Mouse (Mus musculus): Measurements from ENCODE around the gene Il17re. TPM values are rescaled to one million over a fixed set of nuclear protein-coding genes. Genes with fewer than 3 reads are reported as not detected.

Gene Il17re
- polyA plus RNA-seq (2015; fragmentation: Nextera tagmentation; extraction: Ambion mirVana), result 8.9 and 9.7 TPM in 2 replicates

DNA sequence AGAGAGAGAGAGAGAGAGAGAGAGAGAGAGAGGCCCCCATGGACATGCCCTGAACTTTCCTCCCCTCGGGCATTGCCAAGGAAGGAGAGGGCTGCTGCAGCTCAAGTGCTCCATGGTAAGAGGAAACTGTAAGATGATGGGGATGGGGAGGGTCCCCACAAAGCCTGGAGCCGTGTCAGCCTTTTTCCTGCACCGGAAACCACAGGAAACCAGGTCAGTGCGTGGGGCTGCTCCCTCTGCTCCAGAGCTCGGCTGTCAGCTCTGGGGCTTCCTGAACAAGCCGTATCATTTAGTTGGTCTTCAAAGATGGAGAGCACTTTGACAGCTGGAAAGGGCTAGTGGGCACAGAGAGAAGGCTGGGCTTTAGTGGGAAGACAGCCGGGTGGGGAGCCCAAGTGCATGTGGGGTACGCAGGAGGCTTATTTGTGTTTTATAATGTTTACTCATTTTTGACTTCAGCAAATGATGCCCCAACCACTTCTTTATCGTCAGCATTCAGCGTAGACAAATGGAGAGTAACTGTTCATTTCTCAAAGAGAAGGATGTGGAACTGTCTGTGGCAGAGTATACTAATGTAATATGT lies at the start of gene Il17re:
TSS of gene Il17re (plus strand) at position 533 of the 583 bp plus-strand sequence.
- 57% methylated on average over 10 of the region's 10 CpGs for WGBS
- Histone ChIP-seq H3K4me2 (no peak within 1 kb of the TSS), H3K4me1 (0 out of 2 replicates have a peak, but pooled peaks cover 2% of the 10 kb centered on the region), H3K27ac (no peak within 1 kb of the TSS), H3K36me3 (no peaks in the 10 kb centered on the region), H3K27me3 (0 out of 2 replicates have a peak, but pooled peaks cover 4% of the 10 kb centered on the region), H3K4me3 (no peak within 1 kb of the TSS), H3K9me3 (no peaks in the 10 kb centered on the region), H3K9ac (no peak within 1 kb of the TSS)
- ATAC-seq (ENCODE audit: insufficient number of reproducible peaks, low FRiP score, low TSS enrichment, low read depth), result no peak

DNA sequence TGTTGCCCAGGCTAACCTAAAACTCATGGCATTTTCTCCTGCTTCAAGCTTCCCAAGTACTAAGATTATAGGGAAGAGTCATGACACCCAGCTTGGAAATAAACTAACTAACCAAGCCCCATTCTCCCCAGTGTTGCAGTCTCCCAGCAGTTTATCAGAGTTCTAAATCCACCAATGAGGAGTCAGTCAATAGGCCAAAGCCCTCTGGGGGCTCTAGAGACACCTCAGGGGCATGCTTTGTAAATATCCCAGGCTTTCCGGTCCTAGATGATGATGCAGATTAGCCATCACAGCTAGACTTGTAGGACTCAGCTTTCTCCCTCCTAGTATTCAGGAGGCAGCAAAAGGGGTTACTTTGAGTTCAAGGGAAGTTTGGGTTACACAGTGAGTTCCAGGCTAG lies 48.3 kb upstream of the Il17re start:
- no peak for ATAC-seq (ENCODE audit: insufficient number of reproducible peaks, low FRiP score, low TSS enrichment, low read depth)

DNA sequence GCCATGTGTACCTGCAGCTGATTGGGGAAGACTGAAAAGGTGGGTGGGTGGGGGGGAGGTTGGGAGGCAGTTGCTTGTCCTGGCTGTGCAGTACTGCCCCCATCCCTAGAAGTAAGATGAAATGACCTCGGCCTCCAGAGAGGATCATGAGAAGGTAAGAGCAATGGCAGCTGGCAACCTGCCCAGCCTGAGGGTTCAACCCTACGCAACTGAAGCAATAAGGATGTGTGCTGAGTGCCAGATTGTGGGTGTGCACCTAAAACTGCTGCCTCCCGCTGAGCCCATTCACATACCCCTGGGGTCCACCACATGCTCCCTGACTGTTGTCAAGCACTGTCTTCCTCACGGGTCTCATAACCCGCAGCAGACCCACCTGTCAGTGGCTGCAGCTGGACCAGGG lies 41.9 kb upstream of the Il17re start:
- WGBS, result 73% methylated on average over 5 of the region's 5 CpGs
- no peak overlapping the region for H3K9ac ChIP-seq

More for the DNA sequence above, 48.3 kb upstream of the Il17re start:
- Histone ChIP-seq H3K9me3 (no peaks in the 10 kb centered on the region), H3K27ac (no peak overlapping the region), H3K36me3 (peaks cover 25% of the 10 kb centered on the region), H3K4me2 (no peak overlapping the region), H3K27me3 (no peaks in the 10 kb centered on the region), H3K4me1 (no peaks in the 10 kb centered on the region), H3K9ac (no peak overlapping the region), H3K4me3 (no peak overlapping the region)
- WGBS, result 71% methylated on average over 1 of the region's 1 CpGs

DNA sequence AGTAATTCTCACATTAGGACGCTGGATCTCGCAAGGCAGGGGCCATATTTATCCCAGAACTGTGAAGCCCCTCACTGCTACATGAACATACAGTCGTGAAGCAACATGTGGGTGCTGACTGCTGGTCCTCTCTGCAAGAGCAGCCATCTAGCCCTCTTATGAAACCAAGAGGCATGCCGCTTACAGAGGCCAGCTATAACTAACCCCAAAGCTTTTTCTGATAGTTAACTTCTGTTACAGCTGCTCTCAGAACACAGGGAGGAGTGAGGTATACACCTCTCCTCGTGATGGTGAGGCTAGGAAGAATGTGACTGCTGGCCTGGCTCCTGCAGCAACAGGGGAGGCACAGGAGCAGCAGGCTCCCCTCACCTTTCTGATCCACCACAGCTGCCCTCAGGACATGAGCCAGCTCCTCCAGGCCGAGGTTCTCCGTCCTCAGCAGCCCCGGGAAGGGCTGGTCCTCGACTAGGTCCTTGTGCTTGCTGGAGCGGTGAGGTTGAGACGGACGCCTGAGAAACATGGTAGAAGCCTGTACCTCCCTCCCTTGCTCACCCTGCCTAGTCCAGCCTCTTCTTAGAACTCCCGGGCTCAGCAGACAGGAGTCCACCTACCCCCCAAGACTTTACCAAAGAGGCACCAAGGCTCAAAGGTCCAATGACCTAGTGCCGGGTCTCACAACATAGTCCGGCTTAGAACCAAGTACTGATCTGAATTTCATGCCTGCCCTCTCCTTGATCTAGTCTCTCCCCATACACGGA lies 39.7 kb upstream of the Il17re start:
- Histone ChIP-seq H3K27ac (peak overlapping the region; percentile 64; the same call in 1 of the 2 replicates), H3K9ac (peak overlapping the region; percentile 24)

More for the DNA sequence above, 41.9 kb upstream of the Il17re start:
- peaks cover 17% of the 10 kb centered on the region for H3K4me1 ChIP-seq
- no peaks in the 10 kb centered on the region for H3K27me3 ChIP-seq
- peaks cover 19% of the 10 kb centered on the region for H3K36me3 ChIP-seq
- ATAC-seq (ENCODE audit: insufficient number of reproducible peaks, low FRiP score, low TSS enrichment, low read depth), result no peak
- no peak overlapping the region for H3K4me2 ChIP-seq
- H3K27ac ChIP-seq, result no peak overlapping the region
- no peaks in the 10 kb centered on the region for H3K9me3 ChIP-seq
- no peak overlapping the region for H3K4me3 ChIP-seq

DNA sequence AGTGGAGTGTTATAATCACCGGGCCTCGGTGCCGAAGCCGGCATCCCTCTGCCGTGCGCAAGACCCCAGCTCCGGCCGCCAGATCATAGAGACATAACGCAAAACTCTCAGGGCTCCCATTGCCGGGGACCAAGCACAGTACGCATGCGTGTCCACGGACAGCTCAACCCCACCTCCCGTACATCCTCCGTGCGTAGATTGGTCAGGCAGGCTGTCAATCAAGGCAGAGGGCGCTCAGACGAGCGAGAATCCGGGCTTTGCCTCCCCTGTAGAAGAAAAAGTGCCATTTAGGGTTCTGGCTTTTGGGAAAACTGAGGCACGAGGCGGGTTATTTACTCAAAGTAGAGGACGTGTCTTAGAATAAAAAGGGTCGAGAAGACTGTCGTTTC lies 39.1 kb upstream of the Il17re start, which contains the start of gene Rpusd3:
TSS of gene Rpusd3 (minus strand) at position 142 of the 389 bp plus-strand sequence.
- no peaks in the 10 kb centered on the region for H3K9me3 ChIP-seq
- WGBS, result under 1% methylated on average over 25 of the region's 25 CpGs
- peak; percentile 89 for ATAC-seq (ENCODE audit: insufficient number of reproducible peaks, low FRiP score, low TSS enrichment, low read depth)
- H3K4me1 ChIP-seq, result peaks cover 17% of the 10 kb centered on the region
- H3K36me3 ChIP-seq, result peaks cover 16% of the 10 kb centered on the region
- H3K4me3 ChIP-seq, result peak within 1 kb of the TSS; percentile 62
- H3K27ac ChIP-seq, result peak within 1 kb of the TSS; percentile 64; the same call in 1 of the 2 replicates
- H3K9ac ChIP-seq, result peak within 1 kb of the TSS; percentile 24
- no peaks in the 10 kb centered on the region for H3K27me3 ChIP-seq
- peak within 1 kb of the TSS; percentile 60 for H3K4me2 ChIP-seq

More for the DNA sequence above, 39.7 kb upstream of the Il17re start:
- Histone ChIP-seq H3K4me1 (peaks cover 17% of the 10 kb centered on the region), H3K36me3 (peaks cover 19% of the 10 kb centered on the region), H3K4me3 (peak overlapping the region; percentile 62), H3K4me2 (peak overlapping the region; percentile 60), H3K9me3 (no peaks in the 10 kb centered on the region), H3K27me3 (no peaks in the 10 kb centered on the region)
- WGBS, result 8% methylated on average over 16 of the region's 16 CpGs
- peak; percentile 31 for ATAC-seq (ENCODE audit: insufficient number of reproducible peaks, low FRiP score, low TSS enrichment, low read depth)

DNA sequence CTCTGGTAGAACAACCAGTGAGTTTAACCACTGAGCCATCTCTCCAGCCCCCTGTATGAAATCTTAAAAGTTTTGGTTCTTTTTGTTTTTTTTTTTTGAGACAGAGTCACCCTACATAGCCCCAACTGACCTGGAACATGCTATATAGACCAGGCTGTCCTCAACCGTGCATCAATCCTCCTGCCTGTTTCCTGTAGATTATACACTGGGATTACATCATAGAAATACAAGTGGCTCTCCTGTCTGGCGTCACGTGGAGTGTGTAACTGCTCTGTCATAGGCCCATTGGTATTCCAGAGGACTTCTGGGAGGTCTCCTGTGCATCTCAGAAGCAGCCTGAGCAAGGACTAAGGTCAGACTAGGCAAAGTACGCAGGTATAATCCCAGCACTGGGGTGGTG lies 35.3 kb upstream of the Il17re start:
- 74% methylated on average over 4 of the region's 4 CpGs for WGBS
- H3K27me3 ChIP-seq, result no peaks in the 10 kb centered on the region
- H3K4me1 ChIP-seq, result peaks cover 12% of the 10 kb centered on the region
- H3K36me3 ChIP-seq, result no peaks in the 10 kb centered on the region
- no peaks in the 10 kb centered on the region for H3K9me3 ChIP-seq
- H3K27ac ChIP-seq, result no peak overlapping the region
- no peak overlapping the region for H3K9ac ChIP-seq
- ATAC-seq (ENCODE audit: insufficient number of reproducible peaks, low FRiP score, low TSS enrichment, low read depth), result no peak
- no peak overlapping the region for H3K4me2 ChIP-seq
- H3K4me3 ChIP-seq, result no peak overlapping the region

DNA sequence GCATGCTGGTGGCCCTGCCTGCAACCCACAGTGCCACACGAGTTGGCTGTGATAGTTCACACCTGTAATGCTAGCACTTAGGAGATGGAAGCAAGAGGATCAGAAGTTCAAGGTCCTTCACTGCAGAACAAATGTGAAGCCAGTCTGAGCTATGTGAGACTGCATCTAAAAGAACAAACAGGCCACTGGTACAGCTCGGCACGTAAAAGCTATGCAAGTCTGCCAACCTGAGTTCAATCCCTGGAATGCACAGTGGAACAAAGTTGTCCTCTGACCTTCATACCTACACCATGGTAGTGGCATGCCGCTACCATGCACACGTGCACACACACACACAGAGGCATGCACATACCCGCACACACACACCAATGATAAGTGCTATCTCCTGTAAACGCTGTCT lies 34.1 kb upstream of the Il17re start:
- Histone ChIP-seq H3K27me3 (no peaks in the 10 kb centered on the region), H3K36me3 (no peaks in the 10 kb centered on the region), H3K4me2 (no peak overlapping the region), H3K9me3 (no peaks in the 10 kb centered on the region), H3K27ac (no peak overlapping the region), H3K9ac (no peak overlapping the region), H3K4me3 (no peak overlapping the region), H3K4me1 (peaks cover 5% of the 10 kb centered on the region)
- WGBS, result 79% methylated on average over 7 of the region's 7 CpGs
- no peak for ATAC-seq (ENCODE audit: insufficient number of reproducible peaks, low FRiP score, low TSS enrichment, low read depth)

DNA sequence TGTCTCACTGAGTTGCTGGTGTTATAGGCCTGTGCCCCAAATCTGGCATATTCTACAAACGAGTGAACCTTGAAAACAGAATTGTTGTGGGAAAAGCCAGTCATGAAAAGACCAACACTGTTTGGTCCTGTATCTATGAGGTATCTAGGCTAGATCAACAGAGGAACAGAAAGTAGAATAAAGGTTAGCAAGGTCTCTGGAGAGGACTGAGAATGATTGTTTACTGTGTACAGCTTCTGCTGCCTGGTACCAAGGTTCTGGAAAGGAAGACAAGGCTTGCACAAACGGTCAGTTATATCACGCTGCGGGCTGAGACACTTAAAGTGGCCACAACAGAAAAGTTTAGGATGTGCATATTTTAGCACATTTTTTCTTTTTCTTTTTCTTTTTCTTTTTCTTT lies 31.6 kb upstream of the Il17re start:
- no peak for ATAC-seq (ENCODE audit: insufficient number of reproducible peaks, low FRiP score, low TSS enrichment, low read depth)
- Histone ChIP-seq H3K4me3 (no peak overlapping the region), H3K36me3 (no peaks in the 10 kb centered on the region), H3K27me3 (no peaks in the 10 kb centered on the region), H3K4me2 (no peak overlapping the region), H3K9ac (no peak overlapping the region), H3K9me3 (no peaks in the 10 kb centered on the region), H3K4me1 (no peaks in the 10 kb centered on the region), H3K27ac (no peak overlapping the region)
- WGBS, result 87% methylated on average over 4 of the region's 4 CpGs

DNA sequence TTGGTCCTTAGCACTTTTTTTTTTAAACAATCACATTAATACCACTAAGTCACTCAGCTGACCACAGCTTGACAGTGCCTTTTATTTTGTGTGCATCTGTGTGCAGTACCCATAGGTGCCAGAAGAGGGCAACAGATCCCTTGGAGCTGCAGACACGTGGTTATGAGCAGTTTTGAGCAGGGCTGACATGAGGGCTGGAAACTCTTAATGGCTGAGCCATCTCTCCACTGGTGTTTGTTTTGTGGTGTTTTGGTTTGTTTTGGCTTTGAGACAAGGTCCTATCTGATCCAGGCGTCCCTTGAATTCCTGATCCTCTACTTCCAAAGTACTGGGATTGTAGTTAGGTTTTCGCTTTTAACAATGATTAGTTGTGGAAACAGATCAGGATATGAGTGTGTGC lies 30.9 kb upstream of the Il17re start:
- H3K27me3 ChIP-seq, result no peaks in the 10 kb centered on the region
- no peak for ATAC-seq (ENCODE audit: insufficient number of reproducible peaks, low FRiP score, low TSS enrichment, low read depth)
- H3K4me1 ChIP-seq, result no peaks in the 10 kb centered on the region
- no peaks in the 10 kb centered on the region for H3K36me3 ChIP-seq
- no peak overlapping the region for H3K4me3 ChIP-seq
- WGBS, result 67% methylated on average over 3 of the region's 3 CpGs
- H3K27ac ChIP-seq, result no peak overlapping the region
- H3K9me3 ChIP-seq, result no peaks in the 10 kb centered on the region
- H3K4me2 ChIP-seq, result no peak overlapping the region
- no peak overlapping the region for H3K9ac ChIP-seq

DNA sequence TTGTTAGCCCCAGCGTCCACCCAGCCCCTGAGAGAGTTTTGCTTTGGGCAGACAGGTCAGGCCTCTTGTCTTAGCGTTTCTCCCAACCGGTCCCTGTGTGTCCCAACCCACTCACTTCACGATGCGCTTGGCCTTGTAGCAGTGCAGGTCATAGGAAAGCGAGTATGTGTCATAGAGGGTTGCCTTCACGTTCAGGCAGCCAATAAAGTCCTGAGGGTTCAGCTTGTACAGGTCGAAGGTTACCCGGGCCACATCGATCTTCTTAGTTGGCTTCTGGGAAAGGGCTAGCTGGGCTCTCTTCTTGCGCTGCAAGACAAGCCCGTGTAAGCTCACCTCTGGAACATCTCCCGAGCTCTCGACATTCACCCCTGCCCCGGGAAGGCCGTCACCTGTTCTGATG lies 30.3 kb upstream of the Il17re start:
- H3K27me3 ChIP-seq, result no peaks in the 10 kb centered on the region
- no peaks in the 10 kb centered on the region for H3K36me3 ChIP-seq
- no peak overlapping the region for H3K27ac ChIP-seq
- H3K4me2 ChIP-seq, result no peak overlapping the region
- H3K4me1 ChIP-seq, result no peaks in the 10 kb centered on the region
- H3K9ac ChIP-seq, result no peak overlapping the region
- no peak for ATAC-seq (ENCODE audit: insufficient number of reproducible peaks, low FRiP score, low TSS enrichment, low read depth)
- WGBS, result 90% methylated on average over 16 of the region's 16 CpGs
- no peak overlapping the region for H3K4me3 ChIP-seq
- H3K9me3 ChIP-seq, result no peaks in the 10 kb centered on the region

DNA sequence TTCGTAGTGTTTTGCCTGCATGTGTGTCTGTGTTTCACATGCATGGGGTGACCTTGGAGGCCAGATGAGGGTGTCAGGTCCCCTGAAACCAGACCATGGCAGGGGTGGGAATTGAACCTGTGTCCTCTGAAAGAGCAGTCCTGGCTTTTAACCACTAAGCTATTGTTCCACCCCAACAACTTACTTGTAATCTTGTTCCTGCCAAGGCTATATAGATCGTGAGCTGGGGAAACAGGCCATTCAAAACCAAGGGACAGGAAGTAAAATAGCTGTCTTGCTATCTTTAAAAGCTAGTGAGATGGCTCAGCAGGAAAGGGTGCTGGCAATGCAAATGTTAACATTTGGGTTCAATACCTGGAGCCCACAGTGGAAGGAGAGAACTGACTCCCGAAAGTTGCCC lies 28.3 kb upstream of the Il17re start:
- no peak overlapping the region for H3K9ac ChIP-seq
- H3K36me3 ChIP-seq, result no peaks in the 10 kb centered on the region
- WGBS, result 72% methylated on average over 3 of the region's 3 CpGs
- H3K27ac ChIP-seq, result no peak overlapping the region
- no peak for ATAC-seq (ENCODE audit: insufficient number of reproducible peaks, low FRiP score, low TSS enrichment, low read depth)
- H3K4me2 ChIP-seq, result no peak overlapping the region
- H3K27me3 ChIP-seq, result no peaks in the 10 kb centered on the region
- H3K4me3 ChIP-seq, result no peak overlapping the region
- no peaks in the 10 kb centered on the region for H3K9me3 ChIP-seq
- no peaks in the 10 kb centered on the region for H3K4me1 ChIP-seq

DNA sequence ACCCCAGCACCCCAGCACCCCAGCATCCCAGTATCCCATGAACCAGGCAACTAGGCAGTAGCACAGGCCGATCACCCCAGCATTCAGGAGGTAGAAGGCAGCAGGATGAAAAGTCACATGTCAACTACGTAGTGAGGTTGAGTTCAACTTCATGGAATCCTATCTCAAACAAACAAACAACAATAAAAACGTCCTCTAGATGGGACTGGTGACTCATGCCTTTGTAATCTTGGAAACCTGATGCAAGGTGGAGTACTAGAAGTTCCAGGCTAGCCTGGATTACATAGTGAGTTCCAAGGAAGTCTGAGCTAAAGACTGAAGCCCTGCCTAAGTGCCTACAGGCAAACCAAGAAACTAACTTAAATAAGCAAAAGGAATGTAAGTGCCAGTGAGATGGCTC lies 27.4 kb upstream of the Il17re start:
- Histone ChIP-seq H3K9me3 (no peaks in the 10 kb centered on the region), H3K4me2 (no peak overlapping the region), H3K9ac (no peak overlapping the region), H3K36me3 (no peaks in the 10 kb centered on the region), H3K4me1 (no peaks in the 10 kb centered on the region), H3K27me3 (no peaks in the 10 kb centered on the region), H3K4me3 (no peak overlapping the region), H3K27ac (no peak overlapping the region)
- WGBS, result 51% methylated on average over 3 of the region's 3 CpGs
- ATAC-seq (ENCODE audit: insufficient number of reproducible peaks, low FRiP score, low TSS enrichment, low read depth), result no peak

Data from limb, embryonic 15.5 days (tissue).